Mouse (Mus musculus) B cell, adult 62 days (primary cell): ENCODE results near the gene Itgb3bp. TPM values are rescaled to one million over a fixed set of nuclear protein-coding genes. Genes with fewer than 3 reads are reported as not detected.

Experiments used
- total RNA-seq: library from RNA; stranded (reverse); gene quantifications from 4 replicates; pipeline ENCODE4 v1.2.4, GENCODE M21; 2023

Itgb3bp gene
- 8.7 to 11.9 TPM (median 11.3 TPM) in 4 replicates for total RNA-seq

DNA sequence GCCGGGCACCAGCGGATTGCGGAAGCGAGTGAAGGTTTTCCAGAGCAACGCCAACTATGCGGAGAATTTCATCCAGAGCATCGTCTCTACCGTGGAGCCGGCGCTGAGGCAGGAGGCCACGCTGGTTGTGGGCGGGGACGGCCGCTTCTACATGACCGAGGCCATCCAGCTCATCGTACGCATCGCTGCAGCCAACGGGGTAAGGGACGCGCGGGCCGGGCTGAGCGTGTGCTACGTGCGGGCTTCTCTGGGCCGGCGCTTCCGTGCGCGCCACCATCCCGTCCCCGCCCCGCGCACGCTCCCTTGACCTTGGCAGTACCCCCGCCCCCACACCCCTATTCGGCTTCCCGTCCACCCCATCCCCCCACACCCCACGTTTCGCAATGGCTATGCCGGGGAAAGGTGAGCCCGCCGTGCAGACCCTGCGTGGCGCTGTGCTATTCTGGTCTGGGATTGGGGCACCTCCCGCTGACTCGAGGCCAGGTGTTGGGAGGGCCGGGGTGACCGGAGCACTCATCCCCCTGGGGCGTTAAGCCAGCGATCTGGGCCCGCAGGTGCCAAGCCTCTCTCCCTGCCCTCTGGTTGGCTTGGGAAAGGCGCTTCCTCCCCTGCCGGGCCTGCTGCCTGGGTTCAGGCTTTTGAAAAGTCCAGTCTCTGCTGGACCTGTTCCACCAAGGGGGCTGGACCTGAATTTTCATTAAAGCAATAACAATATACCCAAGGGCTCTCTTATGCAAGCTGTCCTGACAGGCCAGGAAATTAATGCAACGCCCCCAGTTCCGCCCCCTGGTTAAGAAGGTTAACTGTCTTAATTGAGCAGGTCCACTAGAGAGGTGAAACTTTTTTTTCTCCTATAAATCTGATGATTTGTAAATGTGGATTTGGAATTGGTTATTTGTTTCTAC lies at the start of gene Itgb3bp:
Gene Itgb3bp, minus strand, starts transcription at position 201 of the 905 bp plus-strand sequence.

DNA sequence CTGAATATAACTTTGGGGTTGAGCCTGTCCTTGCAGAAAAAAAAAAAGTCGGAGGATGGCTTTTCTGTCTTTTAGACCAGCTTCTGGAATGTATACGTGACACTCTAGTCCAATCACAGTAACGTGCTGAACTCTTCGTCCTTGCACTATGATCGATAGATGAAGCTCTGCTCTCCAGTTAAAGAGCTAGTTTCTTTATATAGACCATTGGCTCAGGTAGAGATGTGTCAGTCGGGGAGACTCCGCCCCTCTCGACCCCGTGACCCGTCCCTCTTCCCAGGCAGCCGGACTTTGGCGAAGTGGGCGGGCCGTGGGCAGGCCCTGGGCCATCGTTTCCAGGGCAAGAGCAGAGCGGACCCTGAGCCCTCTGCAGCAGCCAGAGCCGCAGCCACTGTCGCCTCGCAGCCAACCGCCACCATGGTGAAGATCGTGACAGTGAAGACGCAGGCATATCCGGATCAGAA lies 432 bp downstream of the Itgb3bp start, which contains the start of gene Pgm1:
Gene Pgm1, plus strand, starts transcription at position 266 of the 464 bp plus-strand sequence.

DNA sequence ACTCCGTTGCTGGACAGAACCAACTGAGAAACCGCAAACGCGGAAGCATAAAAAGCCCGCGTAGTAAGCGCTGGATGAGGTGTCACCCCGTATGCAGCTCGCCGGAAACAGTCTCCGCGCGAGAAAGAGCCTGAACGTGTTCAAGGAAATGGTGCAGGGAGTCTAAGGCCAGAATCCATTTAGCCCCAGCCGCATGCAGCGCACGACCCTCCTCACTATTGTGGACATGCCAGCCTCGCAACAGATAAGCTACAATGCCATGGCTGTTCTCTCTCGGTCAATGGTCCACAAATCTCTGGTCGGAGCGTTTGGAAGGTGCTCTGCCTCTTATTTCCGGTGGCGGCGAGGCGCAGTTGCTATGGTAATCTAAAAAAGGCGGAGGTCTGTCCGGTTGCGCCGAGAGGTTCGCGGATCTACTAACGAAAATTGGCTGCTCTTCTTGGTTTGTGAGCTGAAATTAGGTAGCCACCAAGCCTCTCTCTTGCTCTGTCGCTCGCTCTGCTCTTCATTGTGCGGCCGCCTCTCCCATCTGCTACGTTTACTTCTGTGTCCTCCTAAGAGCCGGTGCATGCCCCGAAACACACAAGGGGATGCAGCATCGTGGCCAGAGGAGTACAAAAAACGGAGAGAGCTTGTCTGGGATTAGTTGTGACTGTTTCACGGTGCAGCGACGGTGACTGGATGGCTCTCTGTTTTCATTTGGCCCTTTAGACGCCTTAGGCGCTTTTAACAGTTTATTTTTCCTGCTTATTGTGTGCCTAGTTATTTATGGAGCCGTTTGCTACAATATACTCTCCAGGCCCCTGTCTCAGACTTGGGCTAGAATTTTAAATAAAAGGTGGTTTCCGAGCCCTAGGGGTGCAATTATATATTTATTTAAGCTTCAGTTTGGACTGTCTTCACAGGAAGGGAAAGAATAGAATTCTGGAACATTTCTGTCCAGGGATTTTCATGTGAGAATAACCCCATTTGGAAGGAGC lies 100.2 kb downstream of the Itgb3bp start, which contains the start of gene Efcab7:
Gene Efcab7, plus strand, starts transcription at position 105 of the 980 bp plus-strand sequence.

Other genes starting within 250 kb of the Itgb3bp start
- gene Alg6, start 214.1 kb downstream of the Itgb3bp start, total RNA-seq, result 4.4 to 6.9 TPM (median 6.0 TPM) in 4 replicates
- gene Efcab7, start 100.6 kb downstream of the Itgb3bp start, total RNA-seq, result 5.9 to 8.5 TPM (median 6.7 TPM) in 4 replicates
- 13.6 to 16.7 TPM (median 14.3 TPM) in 4 replicates for gene Pgm1, start 399 bp downstream of the Itgb3bp start, total RNA-seq
- not detected in 4 replicates for gene Ror1, start 166.0 kb upstream of the Itgb3bp start, total RNA-seq